Mouse (Mus musculus) cerebellum, adult 9-11 months (tissue): ENCODE measurements around the gene Tppp.
A peak's percentile ranks its signal among the peaks of the same experiment; 100 is the strongest.
"Not testable (repeated sequence)": the region's sequence is repeated elsewhere in the genome, so short reads cannot be mapped to it uniquely, and the experiment has no call there.

Source experiments
- DNase-seq: peaks from one replicate; pipeline ENCODE4 v3.0.0; 2022

Gene Tppp

GRCm38 (mm10) chr13:74025151-74026081 lies 16.2 kb downstream of the Tppp start:
- peak; percentile 54 for DNase-seq

- DNase-seq: peak; percentile 62
Measured at GRCm38 (mm10) chr13:74026215-74026614, 17.0 kb downstream of the Tppp start.

- peak; percentile 45 for DNase-seq
Measured at GRCm38 (mm10) chr13:74028116-74028515, 18.9 kb downstream of the Tppp start.

- DNase-seq: no peak
Measured at GRCm38 (mm10) chr13:74029013-74029412, 19.8 kb downstream of the Tppp start.

GRCm38 (mm10) chr13:74030691-74031090 lies 21.5 kb downstream of the Tppp start:
- DNase-seq: no peak

- no peak for DNase-seq
Measured at GRCm38 (mm10) chr13:74031133-74031532, 21.9 kb downstream of the Tppp start.

- no peak for DNase-seq
Measured at GRCm38 (mm10) chr13:74034756-74035155, 25.5 kb downstream of the Tppp start.

- no peak for DNase-seq
Measured at GRCm38 (mm10) chr13:74035776-74036175, 26.6 kb downstream of the Tppp start.

GRCm38 (mm10) chr13:74039926-74040325 lies 30.7 kb downstream of the Tppp start:
- no peak for DNase-seq

GRCm38 (mm10) chr13:74056194-74056593 lies 47.0 kb downstream of the Tppp start:
- DNase-seq: no peak

- no peak for DNase-seq
Measured at GRCm38 (mm10) chr13:74058081-74058480, 48.9 kb downstream of the Tppp start.

- DNase-seq: peak; percentile 83
Measured at GRCm38 (mm10) chr13:74061613-74062377, 52.6 kb downstream of the Tppp start, which contains the start of gene Cep72. Gene Cep72 (minus strand): TSS chr13:74062299.

- DNase-seq: no peak
Measured at GRCm38 (mm10) chr13:74062378-74063128, 53.3 kb downstream of the Tppp start.

GRCm38 (mm10) chr13:74063340-74064050 lies 54.3 kb downstream of the Tppp start:
- DNase-seq: no peak

GRCm38 (mm10) chr13:74066576-74066975 lies 57.4 kb downstream of the Tppp start:
- DNase-seq: no peak

- DNase-seq: not testable (repeated sequence)
Measured at GRCm38 (mm10) chr13:74071244-74071643, 62.0 kb downstream of the Tppp start.

- DNase-seq: no peak
Measured at GRCm38 (mm10) chr13:74071714-74072113, 62.5 kb downstream of the Tppp start.

- no peak for DNase-seq
Measured at GRCm38 (mm10) chr13:74073369-74073768, 64.2 kb downstream of the Tppp start.
